Mouse (Mus musculus) spleen, adult 12 weeks (tissue): ENCODE results near the gene Tlr5.

Source experiments
- DNase-seq: peaks from one replicate; pipeline ENCODE4 v3.0.0; 2022; ENCODE audit warnings: low spot score

The Tlr5 gene

DNA sequence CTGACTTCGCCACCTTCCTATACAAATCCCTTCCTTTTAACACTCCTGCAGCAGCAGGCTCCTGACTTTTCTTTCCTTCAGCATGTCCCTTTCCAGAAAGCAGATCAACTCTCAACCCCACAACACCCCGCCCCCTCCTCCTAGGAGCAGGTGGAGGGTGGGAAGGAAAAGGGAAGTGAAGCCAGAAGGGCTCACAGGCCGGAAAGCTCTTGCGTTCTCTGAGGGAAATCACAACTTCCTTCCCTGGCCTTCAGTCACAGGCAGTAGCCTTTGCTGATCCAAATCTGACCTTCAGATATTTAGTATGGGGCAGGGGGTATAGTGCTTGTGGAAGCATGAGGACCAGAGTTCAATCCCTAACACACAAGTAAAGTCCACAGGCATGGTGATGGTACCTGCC is 921 bp upstream of the Tlr5 start:
- no peak for DNase-seq

DNA sequence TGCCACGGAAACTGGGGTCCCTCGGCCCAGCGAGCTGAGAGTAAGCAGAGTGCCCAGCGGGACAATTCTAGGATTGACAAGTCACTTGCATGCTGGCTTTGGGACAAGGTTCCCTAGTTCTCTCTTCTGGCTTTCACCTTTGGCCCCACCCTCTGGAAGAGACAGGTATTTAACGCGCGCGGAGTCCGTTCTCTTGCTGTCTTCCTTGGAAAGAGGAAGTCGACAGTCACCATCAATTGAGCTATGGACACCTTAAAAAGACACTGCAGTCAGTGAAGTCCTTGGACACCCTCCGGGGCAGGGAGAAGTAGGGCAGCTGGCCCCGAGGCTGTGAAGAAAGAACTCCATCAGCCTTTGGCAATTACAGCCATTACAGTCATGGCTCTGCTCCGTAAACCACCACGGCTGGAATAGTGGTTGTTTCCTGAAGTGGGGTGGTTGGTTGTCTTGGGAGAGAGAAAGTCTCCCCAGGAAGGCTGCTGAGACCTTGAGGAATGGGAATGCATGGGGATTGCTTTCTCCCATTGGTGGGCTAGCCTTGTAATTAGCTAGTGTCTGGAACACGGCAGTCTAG is 546 bp downstream of the Tlr5 start:
- DNase-seq, result no peak

DNA sequence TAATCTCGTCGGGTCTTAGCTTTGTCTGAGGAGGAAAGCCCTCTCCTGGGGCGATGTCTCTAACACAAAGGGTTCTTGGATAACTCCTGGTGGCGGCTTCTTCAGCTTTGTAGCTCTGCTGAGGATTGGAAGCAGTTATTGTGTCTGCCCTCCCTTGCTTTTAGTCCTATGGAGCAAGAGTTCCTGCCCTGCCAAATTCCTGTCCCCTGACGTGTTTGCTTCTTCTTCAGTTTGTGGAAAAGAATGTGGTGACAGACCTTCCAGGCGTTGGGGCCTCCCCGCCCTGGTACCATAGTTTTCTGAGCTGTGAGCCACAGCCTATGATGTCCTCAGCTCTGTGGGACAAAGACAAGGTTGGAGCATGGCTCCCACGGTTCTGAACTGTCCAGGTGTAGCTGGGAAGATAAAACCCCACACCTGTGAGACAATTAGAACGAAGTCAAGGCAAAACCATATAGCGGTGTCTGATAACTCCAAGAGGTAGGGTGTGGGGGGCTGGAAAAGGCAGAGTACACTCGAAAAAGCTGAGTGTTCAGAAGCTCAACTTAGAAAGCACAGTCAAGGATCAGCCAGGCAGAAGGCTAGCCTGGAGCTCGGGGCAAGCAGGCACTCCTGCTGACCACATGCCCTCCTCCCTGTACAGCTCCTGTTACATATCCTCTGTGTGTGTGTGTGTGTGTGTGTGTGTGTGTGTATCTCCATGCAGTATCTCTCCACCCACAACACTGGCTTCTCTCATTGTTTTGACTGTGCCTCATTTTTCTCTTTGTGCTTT is 1.8 kb downstream of the Tlr5 start:
- no peak for DNase-seq

DNA sequence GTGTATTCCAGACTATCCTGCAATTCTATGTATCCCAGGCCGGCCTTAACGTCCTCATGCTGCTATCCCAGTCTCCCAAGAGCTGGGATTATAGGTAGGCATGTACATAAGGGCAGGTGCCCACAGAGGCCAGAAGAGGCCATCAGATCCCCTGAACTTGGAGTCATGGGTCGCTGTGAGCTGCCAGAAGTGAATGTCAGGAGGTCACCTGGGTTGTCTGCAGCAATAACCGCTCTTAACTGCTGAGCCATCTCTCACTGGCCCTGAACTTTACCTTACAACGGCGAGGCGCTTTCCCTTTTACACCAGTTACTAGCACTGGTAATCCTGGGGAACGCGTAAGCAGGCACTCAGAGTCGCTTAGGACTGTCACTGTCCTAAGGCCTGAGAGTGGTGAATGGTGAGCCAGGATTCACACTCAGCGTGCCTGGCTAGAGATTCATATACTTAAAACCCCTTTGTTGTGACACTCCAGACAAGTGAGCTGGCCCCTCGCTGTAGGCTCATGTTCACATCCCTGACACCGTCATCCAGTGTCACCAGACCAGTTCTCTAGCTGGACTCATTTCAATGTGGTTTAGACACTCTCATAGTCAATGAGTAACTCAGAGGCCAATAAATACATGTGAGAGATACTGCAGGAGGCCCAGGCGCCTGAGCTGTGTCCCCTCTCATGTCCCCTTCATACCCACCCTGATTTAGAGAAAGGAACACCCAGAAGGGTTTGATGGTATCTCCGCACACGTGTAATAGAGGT is 2.6 kb downstream of the Tlr5 start:
- DNase-seq, result no peak

DNA sequence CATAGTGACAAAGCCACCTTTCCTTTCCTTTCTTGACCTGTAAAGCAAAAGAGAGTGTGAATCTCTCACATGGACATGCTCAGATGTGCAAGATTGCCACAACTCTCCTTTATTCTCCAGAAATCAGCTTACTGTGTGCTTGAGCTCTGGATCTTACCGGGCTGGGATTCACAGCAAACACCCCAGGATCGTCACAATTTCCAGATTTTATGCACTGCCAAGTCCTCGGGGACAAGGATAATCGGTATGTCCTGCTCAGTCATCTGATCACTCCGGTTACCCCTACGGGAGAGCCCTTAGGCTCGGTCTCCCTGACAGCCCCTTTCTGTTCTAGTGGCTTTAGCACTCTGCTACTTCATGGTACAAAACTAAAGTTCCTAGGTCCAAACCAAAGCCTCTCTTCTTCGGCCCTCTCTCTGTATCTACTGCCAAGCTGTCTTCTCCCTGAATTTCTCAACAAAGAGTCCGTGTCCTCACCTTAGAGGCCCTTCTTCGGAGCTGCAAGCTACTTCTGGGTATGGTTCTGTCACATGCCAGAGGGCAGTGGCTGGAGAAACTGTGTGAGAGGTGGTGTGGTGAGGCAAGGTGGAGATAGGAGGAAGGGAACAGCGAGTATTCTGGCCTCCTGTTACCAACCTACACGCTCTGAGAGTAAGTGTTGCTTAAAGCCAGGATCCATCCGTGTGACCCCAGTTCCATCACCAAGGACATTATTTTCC is 3.4 kb downstream of the Tlr5 start:
- DNase-seq, result no peak

DNA sequence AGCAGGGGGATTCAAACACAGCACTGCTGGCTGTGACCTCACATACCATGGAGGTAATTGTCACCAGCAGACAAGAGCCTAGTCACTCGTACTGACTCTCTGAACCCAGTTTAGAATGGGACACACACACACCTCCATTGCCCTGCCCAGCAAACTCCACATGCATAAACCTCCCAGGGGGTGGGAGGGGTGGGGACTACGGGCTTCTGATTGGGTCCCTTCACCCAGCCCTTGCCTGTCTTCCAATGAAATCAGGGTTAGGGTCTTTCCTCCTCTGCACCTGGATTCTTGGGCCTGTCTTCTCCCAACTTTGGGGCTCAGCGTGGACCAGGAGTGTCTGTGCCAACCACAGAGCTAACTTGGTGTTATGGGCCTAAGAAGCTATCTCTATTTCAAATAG is 4.2 kb downstream of the Tlr5 start:
- DNase-seq, result no peak

DNA sequence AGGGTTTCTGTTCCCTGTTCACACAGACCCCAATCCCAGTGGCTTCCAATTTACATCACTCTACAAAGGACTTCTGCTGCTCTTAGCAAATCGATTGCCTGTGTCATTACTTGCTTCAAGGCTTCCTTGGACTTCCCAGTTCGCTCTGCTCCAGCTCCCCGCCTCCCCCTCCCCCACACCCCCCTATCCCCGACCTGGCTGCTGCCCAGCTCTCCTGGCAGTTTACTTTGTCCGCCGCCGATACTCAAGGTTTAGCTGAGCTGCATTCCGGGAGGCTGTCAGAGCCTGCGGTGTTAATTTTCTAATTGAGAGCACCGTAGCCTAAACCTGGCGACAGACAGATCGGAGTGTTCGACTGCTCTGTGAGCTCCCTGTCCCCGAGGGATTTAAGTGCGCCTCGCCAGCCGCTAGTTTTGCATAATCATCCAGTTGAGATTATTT is 4.7 kb downstream of the Tlr5 start:
- no peak for DNase-seq

DNA sequence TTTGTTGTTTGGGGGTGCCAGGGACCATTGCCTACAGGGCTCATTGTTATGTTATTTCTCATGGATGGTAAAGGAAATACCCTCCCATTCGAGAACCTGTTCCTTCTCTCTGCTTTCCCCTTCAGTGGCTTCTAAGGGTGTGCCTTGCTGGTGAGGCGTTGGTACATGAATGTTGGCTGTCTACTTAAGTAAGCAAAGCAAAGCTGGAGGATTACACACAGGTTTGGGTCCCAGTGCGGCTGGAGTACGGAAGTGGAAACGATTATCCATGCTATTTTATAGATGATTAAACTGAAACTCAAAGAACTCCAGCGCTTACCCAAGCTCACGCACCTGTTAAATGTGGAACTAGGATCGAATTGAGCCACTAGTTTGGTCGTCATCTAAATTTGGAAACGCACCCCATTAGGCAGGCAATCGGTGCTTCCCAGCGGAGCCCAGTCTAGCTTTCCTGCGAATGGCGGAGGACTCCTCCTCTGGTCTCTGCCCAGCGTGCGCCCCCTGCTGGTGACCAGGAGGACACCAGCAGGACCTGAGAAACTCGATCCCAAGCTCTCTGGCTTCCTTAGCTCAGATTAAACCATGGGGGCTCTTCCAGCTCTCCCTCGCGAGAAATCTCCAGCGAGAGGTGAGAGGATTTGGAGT is 5.3 kb downstream of the Tlr5 start:
- peak; percentile 25 for DNase-seq

DNA sequence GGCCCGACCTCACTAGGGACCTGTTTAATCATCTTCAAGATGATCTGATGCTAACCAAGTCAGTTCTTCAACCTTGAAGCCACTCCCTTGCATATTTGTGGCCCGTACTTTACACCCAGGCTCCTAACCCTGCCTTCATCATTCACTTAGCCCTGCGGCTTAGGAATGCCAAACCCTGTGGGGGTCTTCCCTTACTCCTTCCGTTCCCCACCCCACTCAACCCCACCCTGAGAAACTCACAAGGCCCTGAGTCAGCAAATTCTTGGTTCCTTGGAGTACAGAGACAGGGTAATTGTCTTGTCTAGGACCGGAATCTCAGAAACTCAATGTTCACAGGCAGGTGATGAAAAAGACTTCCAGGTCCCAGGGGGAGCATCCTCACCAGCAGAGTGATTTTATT is 6.5 kb downstream of the Tlr5 start:
- DNase-seq, result no peak

DNA sequence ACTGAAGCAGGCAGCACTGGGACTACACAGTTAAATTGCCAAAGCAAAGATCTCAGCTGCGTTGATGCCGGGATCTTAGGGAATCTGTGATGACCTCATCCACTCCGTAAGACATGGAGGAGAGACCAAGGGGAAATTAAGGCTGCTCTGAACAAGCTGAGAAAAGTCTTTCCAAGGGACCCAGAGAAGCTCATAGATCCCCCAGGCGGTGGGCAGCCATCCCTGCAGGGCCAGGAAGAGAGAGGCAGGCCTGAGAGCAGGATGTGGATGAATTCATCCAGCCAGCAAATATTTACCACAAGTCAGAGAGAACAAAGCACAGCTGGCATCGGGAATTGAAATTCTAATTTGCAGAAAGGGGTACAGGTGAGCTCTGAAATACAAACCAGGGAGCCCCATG is 8.7 kb downstream of the Tlr5 start:
- no peak for DNase-seq

DNA sequence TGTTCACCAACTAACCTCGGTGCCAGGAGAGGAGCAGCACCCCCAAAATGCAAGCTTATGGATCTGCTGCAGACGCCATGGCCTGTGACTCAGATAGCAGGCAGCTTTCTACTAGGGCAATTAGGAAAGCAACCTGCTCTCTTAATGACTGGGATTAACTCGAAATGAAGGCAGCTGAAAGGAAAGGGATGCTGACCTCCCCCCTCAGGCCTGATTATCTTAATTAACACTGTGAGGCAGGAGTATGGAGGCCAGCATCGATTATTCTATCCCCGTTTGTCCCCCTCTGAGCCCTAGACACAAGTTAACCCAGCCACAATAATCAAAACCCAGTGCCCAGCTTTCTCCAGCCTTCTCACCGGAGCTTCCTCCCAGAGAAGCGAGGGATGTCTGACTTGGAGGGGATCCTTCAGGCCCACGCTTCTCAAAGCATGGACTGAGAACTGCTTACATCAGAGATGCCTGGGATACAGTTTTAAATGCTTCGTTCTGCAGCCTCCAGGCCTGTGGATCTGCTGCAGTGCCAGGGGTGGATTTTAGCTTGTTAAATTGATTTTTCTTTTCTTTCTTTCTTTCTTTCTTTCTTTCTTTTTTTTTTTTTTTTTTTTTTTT is 10.4 kb downstream of the Tlr5 start:
- no peak for DNase-seq

DNA sequence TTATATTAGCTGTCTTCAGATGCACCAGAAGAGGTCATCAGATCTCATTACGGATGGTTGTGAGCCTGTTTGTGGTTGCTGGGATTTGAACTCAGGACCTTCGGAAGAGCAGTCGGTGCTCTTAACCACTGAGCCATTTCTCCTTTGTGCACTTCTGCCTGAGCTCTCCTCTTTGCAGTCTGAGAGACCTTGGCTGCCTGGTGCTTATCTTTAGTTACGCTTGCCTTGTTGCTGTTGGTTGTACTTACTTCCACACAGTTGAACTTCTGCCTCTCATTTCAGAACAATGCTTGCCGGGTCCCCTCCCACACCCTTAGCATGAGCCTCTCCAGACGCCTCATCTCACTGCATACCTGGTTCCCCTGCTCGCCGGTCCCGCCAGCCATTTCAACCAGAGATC is 14.1 kb downstream of the Tlr5 start:
- no peak for DNase-seq

DNA sequence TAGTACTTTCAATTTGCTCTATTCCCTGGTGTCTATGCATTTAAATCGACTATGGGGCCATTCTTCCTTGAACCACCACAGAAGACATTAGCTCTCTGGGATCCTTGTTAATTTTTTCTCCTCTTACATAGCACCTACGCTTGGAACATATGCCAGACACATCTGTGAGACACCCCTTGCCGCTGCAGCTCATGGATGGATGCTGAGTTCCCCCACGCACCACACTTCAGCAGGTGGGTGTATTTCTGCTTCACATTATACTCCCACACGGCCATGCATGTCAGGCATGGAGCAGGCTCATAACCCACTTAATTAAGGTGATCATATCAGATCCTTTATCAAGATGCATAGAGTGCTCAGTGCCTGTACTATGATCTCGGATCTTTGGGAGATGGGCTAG is 17.7 kb downstream of the Tlr5 start:
- DNase-seq, result no peak

DNA sequence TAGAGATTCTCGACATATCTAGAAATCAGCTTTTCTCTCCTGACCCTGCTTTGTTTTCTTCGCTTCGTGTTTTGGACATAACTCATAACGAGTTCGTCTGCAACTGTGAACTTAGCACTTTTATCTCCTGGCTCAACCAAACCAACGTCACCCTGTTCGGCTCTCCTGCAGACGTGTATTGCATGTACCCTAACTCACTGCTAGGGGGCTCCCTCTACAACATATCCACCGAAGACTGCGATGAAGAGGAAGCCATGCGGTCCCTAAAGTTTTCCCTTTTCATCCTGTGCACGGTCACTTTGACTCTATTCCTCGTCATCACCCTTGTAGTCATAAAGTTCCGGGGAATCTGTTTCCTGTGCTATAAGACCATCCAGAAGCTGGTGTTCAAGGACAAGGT is 20.2 kb downstream of the Tlr5 start:
- no peak for DNase-seq

DNA sequence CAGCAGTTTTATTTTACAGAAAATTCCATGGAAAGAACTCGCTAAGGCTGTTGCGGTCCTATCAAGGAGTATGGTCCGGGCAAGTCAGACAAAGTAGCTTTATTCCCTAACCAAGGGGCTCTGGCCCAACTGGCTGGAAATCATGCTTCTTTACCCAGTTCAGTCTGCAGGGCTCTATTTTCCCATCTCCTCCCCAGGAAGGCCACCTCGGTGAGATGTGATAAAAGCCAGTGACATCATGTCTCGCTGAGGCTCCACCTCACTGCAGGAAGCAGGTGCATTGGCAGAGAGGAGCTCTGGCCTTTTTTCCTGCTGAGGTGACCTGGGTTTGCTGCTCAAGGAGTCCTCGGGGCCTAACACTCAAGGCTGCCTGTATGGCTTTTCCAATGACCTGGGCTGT is 26.1 kb downstream of the Tlr5 start:
- DNase-seq, result no peak

DNA sequence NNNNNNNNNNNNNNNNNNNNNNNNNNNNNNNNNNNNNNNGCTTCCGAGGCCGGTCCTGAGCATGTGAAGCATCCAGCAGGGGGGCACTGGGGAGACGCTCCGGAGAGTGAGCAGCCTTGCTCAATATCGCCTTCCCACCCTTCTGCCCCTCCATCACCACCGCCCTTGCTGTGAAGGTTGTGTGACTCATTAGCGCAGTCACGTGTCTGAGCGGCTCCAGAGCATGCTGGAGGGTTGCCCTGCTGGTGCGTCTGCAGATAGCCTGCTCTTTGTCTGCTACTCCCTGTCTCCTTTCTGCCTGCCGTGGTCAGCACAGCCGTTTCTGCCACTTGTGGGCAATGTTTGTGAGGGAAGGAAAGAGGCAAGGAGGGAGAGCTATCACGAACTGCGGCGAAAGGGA is 28.4 kb downstream of the Tlr5 start:
- DNase-seq, result peak; percentile 30

DNA sequence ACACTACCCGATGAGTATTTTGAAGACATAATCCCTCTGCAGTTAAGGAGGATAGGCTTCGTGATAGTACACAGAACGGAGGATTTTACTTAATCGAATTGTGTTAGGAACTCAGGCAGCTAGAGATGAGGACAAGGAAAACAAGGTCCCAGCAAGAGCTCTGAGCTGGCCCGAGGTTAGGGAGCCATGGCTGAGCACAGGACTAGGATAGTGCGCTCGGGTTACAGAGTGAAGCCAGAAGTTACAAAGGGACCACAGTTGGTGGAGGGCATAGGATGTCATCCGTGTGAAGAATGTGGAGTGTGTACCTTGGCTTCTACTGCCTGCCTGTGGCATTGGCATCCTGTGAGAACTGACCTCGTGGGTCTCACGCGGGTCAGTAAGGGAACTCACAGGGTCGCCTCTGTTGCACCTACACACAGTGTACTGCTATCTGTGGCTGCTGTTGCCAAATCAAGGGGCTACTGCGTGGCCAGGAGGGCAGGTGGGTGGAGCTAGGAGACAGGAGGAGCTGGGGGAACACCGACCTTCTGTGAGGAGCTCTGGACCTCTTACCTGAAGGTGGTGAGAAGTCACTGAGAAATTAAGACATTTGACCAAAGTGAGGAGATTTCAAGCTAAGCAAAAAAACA is 29.0 kb downstream of the Tlr5 start:
- DNase-seq, result no peak

DNA sequence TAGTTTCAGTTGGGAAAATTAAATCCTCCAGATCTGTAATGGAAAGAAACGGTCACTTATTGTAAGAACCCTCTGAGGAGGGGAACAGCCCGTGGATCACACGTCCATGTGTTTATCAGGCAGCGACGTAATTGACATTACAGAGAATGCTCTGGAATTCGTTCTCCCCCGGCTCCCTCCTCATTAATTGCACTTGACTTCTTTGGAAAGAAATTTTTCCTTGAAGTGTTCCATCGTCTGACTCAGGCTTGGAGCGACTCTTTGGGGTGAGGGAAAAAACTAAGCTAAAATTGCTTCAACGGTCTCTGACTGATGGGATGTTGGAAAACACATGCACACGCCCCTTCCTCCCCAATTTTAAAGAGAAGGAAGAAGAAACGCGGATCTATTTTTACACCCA is 31.7 kb downstream of the Tlr5 start:
- no peak for DNase-seq

DNA sequence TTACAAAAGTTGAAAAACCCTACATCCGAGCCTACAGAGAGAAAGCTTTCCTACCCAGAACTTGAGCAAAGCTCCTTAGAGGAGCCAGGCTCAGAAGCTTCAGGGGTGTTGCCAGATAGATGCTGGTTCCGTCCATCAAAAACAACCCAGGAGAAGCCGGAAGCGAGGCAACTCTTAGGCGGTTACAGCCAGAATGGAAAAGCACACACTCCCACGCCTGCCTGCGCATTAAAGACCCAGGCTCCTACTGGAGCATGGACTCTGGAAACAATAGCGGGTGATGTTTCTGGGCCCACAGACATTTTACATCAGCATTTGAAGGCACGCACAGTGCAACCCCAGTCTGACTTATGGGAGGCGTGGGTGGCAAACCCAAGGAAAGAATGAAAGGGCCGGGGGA is 32.2 kb downstream of the Tlr5 start:
- DNase-seq, result no peak

DNA sequence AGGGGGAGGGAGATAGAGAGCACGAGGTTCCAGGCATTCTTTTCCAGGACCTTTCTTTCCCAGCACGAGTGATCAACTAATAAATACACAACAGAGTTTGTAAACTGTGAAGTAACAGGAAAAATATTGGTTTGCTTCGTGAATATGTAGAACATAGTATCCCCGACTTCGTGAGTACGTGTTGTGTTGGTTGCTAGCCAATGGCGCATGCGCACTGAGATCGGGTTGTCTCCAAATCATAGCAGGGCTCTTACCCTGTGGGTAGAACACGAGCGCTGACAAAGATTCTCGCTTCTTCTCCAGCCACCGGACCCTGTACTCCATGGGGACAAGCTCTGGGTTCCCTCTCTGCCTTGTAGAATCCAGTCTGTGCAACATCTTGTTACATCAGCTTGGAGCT is 33.2 kb downstream of the Tlr5 start:
- no peak for DNase-seq

DNA sequence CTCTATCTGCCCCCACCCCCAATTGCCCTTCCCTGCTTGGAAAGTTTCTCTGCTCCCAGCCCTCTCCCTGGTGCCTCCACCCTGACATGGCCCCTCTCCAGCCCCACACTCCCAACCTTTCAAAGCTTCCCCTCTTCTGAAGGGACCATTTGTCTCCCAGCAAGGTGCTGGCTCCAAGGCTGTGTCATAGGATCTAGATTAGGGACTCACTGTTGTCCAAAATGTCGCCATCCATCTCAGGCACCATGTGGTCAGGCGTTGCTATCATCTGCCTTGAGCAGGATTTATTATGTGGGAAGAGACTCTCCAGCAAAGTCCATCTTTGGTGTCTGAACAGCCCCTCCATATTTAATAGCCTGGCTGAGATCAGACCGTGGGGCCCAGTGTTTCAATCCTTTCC is 34.1 kb downstream of the Tlr5 start:
- DNase-seq, result no peak
